ENCODE assay signal across 18 mouse cellular contexts in the genomic region with DNA sequence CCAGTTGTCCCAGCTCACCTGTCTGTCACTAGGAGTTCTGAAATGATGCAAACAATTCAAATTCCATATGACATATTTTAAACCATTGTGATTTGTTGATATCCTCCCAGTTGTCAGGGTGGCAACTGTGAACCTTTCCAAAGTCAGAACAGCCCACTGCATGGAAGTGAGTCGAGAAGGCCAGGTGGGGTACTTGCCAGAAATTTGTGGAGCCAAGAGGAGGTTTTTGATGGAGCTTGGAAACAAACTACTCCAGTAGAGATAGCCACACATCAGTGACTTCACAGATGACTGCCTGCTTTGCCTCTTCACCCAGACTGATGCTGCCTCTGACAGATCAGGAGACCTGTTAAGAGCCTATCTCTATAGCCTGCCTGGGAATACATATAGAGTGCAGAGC.
DNase-seq lines count a peak whose midpoint lies in the region; ATAC-seq and TF ChIP-seq lines count a peak whose summit lies in the region.
"Had no signal": no experiment of that assay in that cellular context is flagged by ENCODE, and none has a peak within 500 bp of the region (broad histone marks: within the 10 kb centered on the region; RNA-seq: fewer than 3 reads in every experiment).

No protein-coding gene starts in this region.

- H3K4me1 ChIP-seq in hindbrain, embryonic 12.5 days, result peaks cover 13% of the 10 kb centered on the region
- H3K4me1 ChIP-seq in hindbrain, embryonic 10.5 days (replicated peaks), result peaks cover 36% of the 10 kb centered on the region
- no peaks in the 10 kb centered on the region for H3K4me1 ChIP-seq in testis, adult 2 months (ENCODE audit: control insufficient read depth, insufficient read depth, low read length)
- H3K4me1 ChIP-seq: embryonic facial prominence, embryonic 13.5 days; forebrain, embryonic 12.5 days had no signal

- WGBS in hindbrain, embryonic 12.5 days, result 92% methylated on average over 1 of the region's 1 CpGs
- 91% methylated on average over 1 of the region's 1 CpGs for WGBS in hindbrain, embryonic 10.5 days

- ATAC-seq in hindbrain, embryonic 12.5 days (ENCODE audit: low FRiP score), result 0 out of 2 replicates have a peak, but pooled peaks have one; percentile 38
- ATAC-seq: forebrain, embryonic 16.5 days had no signal

- no peaks in the 10 kb centered on the region for H3K36me3 ChIP-seq in hindbrain, embryonic 12.5 days
- H3K36me3 ChIP-seq in hindbrain, embryonic 10.5 days, result no peaks in the 10 kb centered on the region
- H3K36me3 ChIP-seq in testis, adult 2 months (ENCODE audit: control insufficient read depth, insufficient read depth, low read length), result no peaks in the 10 kb centered on the region
- H3K36me3 ChIP-seq: embryonic facial prominence, embryonic 13.5 days; forebrain, embryonic 12.5 days; heart, embryonic 10.5 days had no signal

- no peak overlapping the region for H3K9ac ChIP-seq in hindbrain, embryonic 12.5 days
- H3K9ac ChIP-seq: embryonic facial prominence, embryonic 13.5 days; forebrain, embryonic 12.5 days had no signal

- TF ChIP-seq CTCF in testis, adult 2 months (IDR thresholded peaks at IDR 0.05; ENCODE audit: control insufficient read depth, insufficient read depth, insufficient replicate concordance, low read depth, low read length), result no peak

- intact Hi-C loops in left cerebral cortex, postnatal 4 days (cut with DNase I), result no loop called here

- H3K4me2 ChIP-seq in hindbrain, embryonic 12.5 days (replicated peaks), result no peak overlapping the region
- H3K4me2 ChIP-seq: embryonic facial prominence, embryonic 13.5 days; forebrain, embryonic 12.5 days had no signal

- TF ChIP-seq POLR2A in testis, adult 2 months (IDR thresholded peaks at IDR 0.05; ENCODE audit: control insufficient read depth, low read depth, low read length), result no peak

- no peaks in the 10 kb centered on the region for H3K27me3 ChIP-seq in hindbrain, embryonic 12.5 days
- H3K27me3 ChIP-seq in hindbrain, embryonic 10.5 days (ENCODE audit: insufficient read depth, poor library complexity, severe bottlenecking), result no peaks in the 10 kb centered on the region
- H3K27me3 ChIP-seq in testis, adult 2 months (ENCODE audit: control insufficient read depth, insufficient read depth, low read length), result no peaks in the 10 kb centered on the region
- H3K27me3 ChIP-seq: embryonic facial prominence, embryonic 13.5 days; forebrain, embryonic 12.5 days had no signal

- DNase-seq in hindbrain, embryonic 10.5 days (ENCODE audit: low spot score), result no peak
- peak; percentile 5 for DNase-seq in left cerebral cortex, postnatal 4 days
- no peak for DNase-seq in left cerebral cortex, adult 11 months (ENCODE audit: low spot score)
- no peak for DNase-seq in testis, postnatal 14 days (ENCODE audit: low spot score)
- DNase-seq: adrenal gland, adult 2 months; adrenal gland, postnatal 25 days; cerebellum, adult 2 months; cerebellum, postnatal 36 days; gastrocnemius, postnatal 10 days; heart, adult 18-20 months; heart, postnatal 10 days; heart, postnatal 4 days had no signal

- no peak overlapping the region for H3K4me3 ChIP-seq in hindbrain, embryonic 12.5 days
- H3K4me3 ChIP-seq in hindbrain, embryonic 10.5 days, result no peak overlapping the region
- H3K4me3 ChIP-seq in testis, adult 2 months (ENCODE audit: control insufficient read depth, low read depth, low read length), result peak overlapping the region; percentile 34
- H3K4me3 ChIP-seq: embryonic facial prominence, embryonic 13.5 days; forebrain, embryonic 12.5 days; heart, embryonic 10.5 days had no signal

- no peaks in the 10 kb centered on the region for H3K9me3 ChIP-seq in hindbrain, embryonic 12.5 days (replicated peaks)
- H3K9me3 ChIP-seq in hindbrain, embryonic 10.5 days, result no peaks in the 10 kb centered on the region
- H3K9me3 ChIP-seq: embryonic facial prominence, embryonic 13.5 days; forebrain, embryonic 12.5 days; heart, embryonic 10.5 days had no signal

- H3K27ac ChIP-seq in hindbrain, embryonic 12.5 days, result 0 out of 2 replicates have a peak overlapping the region, but pooled peaks have one; percentile 44
- H3K27ac ChIP-seq in hindbrain, embryonic 10.5 days, result no peak overlapping the region
- H3K27ac ChIP-seq in testis, adult 2 months (ENCODE audit: control insufficient read depth, insufficient read depth, low read depth, low read length), result no peak overlapping the region
- H3K27ac ChIP-seq: embryonic facial prominence, embryonic 13.5 days; forebrain, embryonic 12.5 days; heart, embryonic 10.5 days had no signal
